Mouse (Mus musculus) hindbrain, embryonic 11.5 days (tissue): Measurements from ENCODE around the gene Tsga10ip. TPM values are rescaled to one million over a fixed set of nuclear protein-coding genes. Genes with fewer than 3 reads are reported as not detected.

Experiments
- ATAC-seq: fragments of 200-750 bp; cut with Nextera tagmentation; 2 replicates; pipeline ENCODE4 v1.8.0; 2017; ENCODE audit warnings: mild to moderate bottlenecking, moderate TSS enrichment, moderate library complexity; ENCODE audit not compliant: low FRiP score
- DNase-seq: peaks from one replicate; pipeline ENCODE4 v3.0.0-alpha.2; 2015; ENCODE audit warnings: low spot score
- H3K27ac ChIP-seq: fragments of 300-500 bp; sonication (generic); 2 replicates; pipeline ENCODE4 v1.5.1; 2014; ENCODE audit warnings: mild to moderate bottlenecking, low read depth, low read length
- H3K27me3 ChIP-seq: fragments of 300-500 bp; sonication (generic); 2 replicates; pipeline ENCODE4 v1.6.1; 2014; ENCODE audit warnings: mild to moderate bottlenecking, low read length, moderate library complexity, mixed read lengths; ENCODE audit not compliant: control insufficient read depth, insufficient read depth
- H3K36me3 ChIP-seq: fragments of 300-500 bp; sonication (generic); 2 replicates; pipeline ENCODE4 v1.6.1; 2014; ENCODE audit warnings: mild to moderate bottlenecking, low read length, moderate library complexity, mixed read lengths; ENCODE audit not compliant: control insufficient read depth, insufficient read depth
- H3K4me1 ChIP-seq: fragments of 300-500 bp; sonication (generic); replicated peaks from 2 replicates; pipeline ENCODE4 v1.6.1; 2014; ENCODE audit warnings: low read length, mixed read lengths; ENCODE audit not compliant: control insufficient read depth, insufficient read depth
- H3K4me2 ChIP-seq: fragments of 300-500 bp; sonication (generic); replicated peaks from 2 replicates; pipeline ENCODE4 v1.6.1; 2014; ENCODE audit warnings: mild to moderate bottlenecking, low read depth, low read length
- H3K4me3 ChIP-seq: fragments of 300-500 bp; sonication (generic); 2 replicates; pipeline ENCODE4 v1.5.1; 2014; ENCODE audit warnings: low read depth, low read length
- H3K9ac ChIP-seq: fragments of 300-500 bp; sonication (generic); 2 replicates; pipeline ENCODE4 v1.6.1; 2014; ENCODE audit warnings: low read depth, low read length
- H3K9me3 ChIP-seq: fragments of 300-500 bp; sonication (generic); 2 replicates; pipeline ENCODE4 v1.6.1; 2016; ENCODE audit warnings: low read length; ENCODE audit not compliant: control insufficient read depth
- WGBS: fragments of 180-500 bp; shearing (Covaris S2); extraction: QIAGEN DNeasy Blood & Tissue Kit; methylation state at CpG from one replicate; pipeline ENCODE4 v1.1.7; 2014; 5-methylcytosine and 5-hydroxymethylcytosine counted together
- polyA plus RNA-seq: library from polyadenylated mRNA; unstranded; fragments of >200 nt; fragmentation: Nextera tagmentation; extraction: Ambion mirVana; gene quantifications from 2 replicates; pipeline ENCODE4 v1.2.1, GENCODE M21; 2014

Tsga10ip gene
- polyA plus RNA-seq, 1 experiment from 2014 or later: 0.54 TPM

DNA sequence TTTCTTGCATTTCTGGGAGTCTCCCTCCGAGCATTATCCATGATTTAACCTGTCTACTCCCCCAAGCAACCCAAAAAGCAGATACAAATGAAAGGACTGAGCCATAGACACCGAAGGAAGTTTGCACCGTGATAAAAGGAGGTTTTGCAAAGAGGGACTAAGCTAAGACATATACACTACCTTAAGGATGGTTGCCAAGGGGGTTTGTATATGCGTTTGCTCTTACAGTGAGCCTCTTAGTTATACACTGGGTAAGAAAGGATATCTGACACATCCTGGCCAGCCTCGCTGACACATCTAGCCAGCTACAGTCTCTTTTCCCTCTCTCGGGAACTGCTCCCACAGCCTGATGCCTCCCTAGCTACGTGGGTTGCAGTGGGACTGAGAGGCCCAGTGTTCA, 31.6 kb upstream of the Tsga10ip start:
- no peaks in the 10 kb centered on the region for H3K27me3 ChIP-seq
- ATAC-seq: no peak
- H3K36me3 ChIP-seq: no peaks in the 10 kb centered on the region
- no peaks in the 10 kb centered on the region for H3K9me3 ChIP-seq
- no peak overlapping the region for H3K27ac ChIP-seq
- DNase-seq: no peak
- 67% methylated on average over 7 of the region's 7 CpGs for WGBS
- H3K4me3 ChIP-seq: no peak overlapping the region
- peak overlapping the region; percentile 27; the same call in 1 of the 2 replicates for H3K4me2 ChIP-seq
- no peaks in the 10 kb centered on the region for H3K4me1 ChIP-seq
- H3K9ac ChIP-seq: 0 out of 2 replicates have a peak overlapping the region, but pooled peaks have one; percentile 12

DNA sequence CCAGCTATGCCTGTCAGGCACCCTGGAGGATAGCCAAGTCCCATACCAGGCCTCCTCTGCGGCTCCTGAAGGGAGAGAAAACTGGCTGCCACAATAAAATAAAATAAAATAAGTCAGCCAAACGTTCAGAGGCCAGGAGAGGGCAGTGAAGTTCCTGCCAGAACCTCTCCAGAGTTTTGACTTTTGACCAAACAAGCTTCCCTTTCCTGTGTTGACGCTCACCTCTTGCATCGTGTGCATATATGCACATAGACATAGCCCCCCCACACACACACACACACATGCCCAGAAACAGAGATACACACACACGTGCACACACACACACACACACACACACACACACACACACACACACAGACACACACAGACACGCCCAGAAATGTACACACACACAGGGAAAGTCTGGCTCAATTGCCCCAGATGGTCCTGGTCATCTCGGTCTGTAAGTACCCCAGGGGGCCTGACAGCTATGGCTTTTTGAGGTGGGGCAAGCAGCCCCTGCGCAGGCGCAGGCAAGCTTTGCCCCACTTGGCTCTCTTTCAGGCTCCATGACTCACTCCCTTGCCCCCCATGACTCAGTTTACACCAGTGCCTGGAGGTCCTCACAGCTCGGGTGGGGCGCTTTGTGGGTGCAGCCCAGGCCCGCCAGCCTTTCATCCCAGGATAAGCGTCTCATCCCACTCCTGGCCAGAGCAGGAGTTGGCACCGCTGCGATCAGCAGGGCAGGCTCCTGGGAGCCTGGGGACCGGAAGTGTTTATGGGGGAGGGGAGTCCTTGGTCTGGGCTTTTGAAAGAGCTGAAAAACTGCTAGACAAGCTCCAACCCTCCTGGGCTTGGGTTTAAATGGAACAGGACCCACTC, 30.9 kb upstream of the Tsga10ip start:
- no peaks in the 10 kb centered on the region for H3K4me1 ChIP-seq
- WGBS: 18% methylated on average over 16 of the region's 16 CpGs
- H3K27me3 ChIP-seq: no peaks in the 10 kb centered on the region
- 0 out of 2 replicates have a peak overlapping the region, but pooled peaks have one; percentile 12 for H3K9ac ChIP-seq
- peak; percentile 51 for DNase-seq
- peak overlapping the region; percentile 27; the same call in 1 of the 2 replicates for H3K4me2 ChIP-seq
- no peaks in the 10 kb centered on the region for H3K9me3 ChIP-seq
- H3K27ac ChIP-seq: no peak overlapping the region; the same call in 1 of the 2 replicates
- H3K36me3 ChIP-seq: no peaks in the 10 kb centered on the region
- ATAC-seq: no peak
- H3K4me3 ChIP-seq: no peak overlapping the region

DNA sequence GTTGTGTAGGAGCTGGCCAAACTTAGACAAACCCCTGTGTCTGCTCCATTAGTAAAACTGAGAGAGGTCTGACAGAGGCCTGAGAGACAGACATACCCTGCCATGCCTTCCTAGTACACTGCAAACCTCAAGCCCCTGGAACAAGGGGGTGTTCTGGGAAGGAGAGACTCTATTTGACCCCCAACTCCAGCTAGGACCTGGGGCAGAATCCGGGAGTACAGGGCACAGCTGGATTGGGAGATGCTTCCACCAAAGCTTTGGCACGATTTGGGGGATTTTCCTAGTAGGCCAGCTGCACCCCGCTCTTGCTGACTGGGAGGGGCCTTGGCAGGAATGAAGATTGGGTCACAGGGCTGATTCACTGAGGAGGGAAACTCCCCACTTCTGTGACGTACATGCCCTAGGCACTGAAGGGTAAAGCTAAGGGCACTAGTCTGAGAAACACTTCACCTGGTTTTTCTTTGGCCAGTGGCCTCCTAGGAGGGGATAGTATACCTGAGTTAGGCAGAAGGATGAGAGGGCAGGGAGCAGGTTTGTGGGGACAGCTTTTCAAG, 29.7 kb upstream of the Tsga10ip start:
- Histone ChIP-seq H3K4me2 (no peak overlapping the region), H3K27me3 (no peaks in the 10 kb centered on the region), H3K4me1 (no peaks in the 10 kb centered on the region), H3K9ac (no peak overlapping the region), H3K36me3 (no peaks in the 10 kb centered on the region), H3K4me3 (no peak overlapping the region), H3K9me3 (no peaks in the 10 kb centered on the region), H3K27ac (no peak overlapping the region)
- 78% methylated on average over 4 of the region's 4 CpGs for WGBS
- DNase-seq (no peak), ATAC-seq (no peak)

DNA sequence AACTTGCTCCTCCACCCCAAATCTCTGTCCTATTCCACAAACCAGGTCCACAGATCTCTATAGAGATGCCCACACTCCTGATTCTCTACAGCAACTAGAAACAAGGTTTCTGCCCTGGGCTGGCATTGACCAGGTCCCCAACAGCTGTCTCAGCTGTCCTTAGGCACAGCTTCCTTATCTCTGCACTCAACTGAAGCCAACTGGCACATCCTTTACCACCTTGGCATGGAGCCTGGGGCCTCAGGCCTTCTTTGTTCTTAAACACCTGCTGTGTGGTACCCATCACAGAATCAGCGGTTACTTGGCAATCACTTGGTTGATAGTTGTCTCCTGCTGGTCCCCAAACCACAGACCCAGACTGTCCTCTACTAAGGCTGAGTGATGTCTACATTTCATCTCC, 28.1 kb upstream of the Tsga10ip start:
- Histone ChIP-seq H3K36me3 (no peaks in the 10 kb centered on the region), H3K9me3 (no peaks in the 10 kb centered on the region), H3K4me2 (no peak overlapping the region), H3K27ac (no peak overlapping the region), H3K4me1 (peaks cover 8% of the 10 kb centered on the region), H3K9ac (no peak overlapping the region), H3K4me3 (no peak overlapping the region), H3K27me3 (no peaks in the 10 kb centered on the region)
- DNase-seq: no peak
- no peak for ATAC-seq
- 79% methylated on average over 1 of the region's 1 CpGs for WGBS

- H3K9ac ChIP-seq: no peak overlapping the region
- no peaks in the 10 kb centered on the region for H3K27me3 ChIP-seq
- H3K9me3 ChIP-seq: no peaks in the 10 kb centered on the region
- no peak overlapping the region for H3K27ac ChIP-seq
- ATAC-seq: no peak
- H3K4me3 ChIP-seq: no peak overlapping the region; the same call in 1 of the 2 replicates
- no peak for DNase-seq
- no peaks in the 10 kb centered on the region for H3K36me3 ChIP-seq
- 80% methylated on average over 8 of the region's 8 CpGs for WGBS
- peaks cover 8% of the 10 kb centered on the region for H3K4me1 ChIP-seq
- H3K4me2 ChIP-seq: no peak overlapping the region
Observed at GRCm38 (mm10) chr19:5429806-5430205, 27.5 kb upstream of the Tsga10ip start.

- Histone ChIP-seq H3K4me3 (no peak overlapping the region), H3K27ac (no peak overlapping the region), H3K27me3 (no peaks in the 10 kb centered on the region), H3K4me1 (peaks cover 8% of the 10 kb centered on the region), H3K9ac (no peak overlapping the region), H3K36me3 (no peaks in the 10 kb centered on the region), H3K9me3 (no peaks in the 10 kb centered on the region), H3K4me2 (no peak overlapping the region)
- DNase-seq (no peak), ATAC-seq (no peak)
- WGBS: 84% methylated on average over 4 of the region's 4 CpGs
Observed at GRCm38 (mm10) chr19:5429219-5429618, 26.9 kb upstream of the Tsga10ip start.

- Histone ChIP-seq H3K4me2 (no peak overlapping the region), H3K36me3 (no peaks in the 10 kb centered on the region), H3K9ac (no peak overlapping the region), H3K9me3 (no peaks in the 10 kb centered on the region), H3K4me3 (no peak overlapping the region), H3K27ac (no peak overlapping the region), H3K4me1 (peaks cover 15% of the 10 kb centered on the region), H3K27me3 (no peaks in the 10 kb centered on the region)
- WGBS: 91% methylated on average over 2 of the region's 2 CpGs
- DNase-seq (peak; percentile 43), ATAC-seq (no peak)
Observed at GRCm38 (mm10) chr19:5428083-5428482, 25.8 kb upstream of the Tsga10ip start.

DNA sequence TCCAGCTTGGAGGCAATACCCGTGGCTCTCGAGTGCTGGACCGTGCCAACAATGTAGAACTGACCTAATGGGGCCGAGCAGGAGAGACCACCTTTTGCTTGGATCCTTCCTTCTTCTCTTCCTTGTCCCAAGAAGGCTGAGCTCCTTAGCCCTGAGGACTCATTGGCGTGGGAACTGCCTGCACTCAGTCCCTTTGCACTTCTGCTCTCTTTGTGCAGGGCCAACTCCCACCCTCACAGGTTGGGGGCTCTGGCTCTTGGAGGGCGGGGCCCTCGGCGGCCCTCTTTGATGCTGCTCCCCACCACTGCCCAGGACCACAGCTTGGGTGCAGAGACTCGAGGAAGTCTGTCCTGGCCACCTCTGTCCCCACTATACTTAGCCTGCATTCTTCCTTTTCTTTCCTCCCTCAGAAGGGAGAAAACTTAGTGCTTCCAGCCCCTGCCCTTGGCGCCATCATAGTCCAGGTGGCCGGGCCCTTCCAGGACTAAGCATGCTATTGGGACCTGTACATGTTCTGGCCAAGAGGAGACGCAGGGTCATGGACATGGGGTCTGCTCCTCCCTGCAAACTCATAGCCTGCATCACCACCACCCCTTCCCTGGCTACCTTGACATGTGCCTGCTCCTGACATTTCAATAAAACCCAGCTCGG, 24.4 kb upstream of the Tsga10ip start:
- WGBS: 93% methylated on average over 13 of the region's 13 CpGs
- Histone ChIP-seq H3K9me3 (no peaks in the 10 kb centered on the region), H3K4me3 (0 out of 2 replicates have a peak overlapping the region, but pooled peaks have one; percentile 85), H3K4me1 (peaks cover 17% of the 10 kb centered on the region), H3K36me3 (peaks cover 2% of the 10 kb centered on the region; the same call in 1 of the 2 replicates), H3K27ac (0 out of 2 replicates have a peak overlapping the region, but pooled peaks have one; percentile 36), H3K9ac (no peak overlapping the region), H3K27me3 (no peaks in the 10 kb centered on the region), H3K4me2 (0 out of 2 replicates have a peak overlapping the region, but pooled peaks have one; percentile 21)
- ATAC-seq: no peak
- DNase-seq: no peak
